ENCODE assay signal across 8 mouse cellular contexts in genomic region chrX:94541918-94542355, GRCm38 (mm10). TPM values are rescaled to one million over a fixed set of nuclear protein-coding genes. Genes with fewer than 3 reads are reported as not detected.
DNase-seq lines count a peak whose midpoint lies in the region; ATAC-seq and TF ChIP-seq lines count a peak whose summit lies in the region.

TSS of gene Maged1 (minus strand) at chrX:94542143.

- intact Hi-C loops in heart, postnatal 36 days (cut with DNase I), result loop anchor here (2.0 to 5.0 kb wide), 3 partner anchors 60 to 251 kb away; partner anchors contain the start of genes Apoo and Fam90a1b

- peak; percentile 97 for DNase-seq in MEL-GATA-1-ER (ENCODE audit: extremely low read depth, low read depth)
- DNase-seq in cerebellum, adult 11-12 months, result peak; percentile 98
- DNase-seq in forebrain, postnatal 0 days, result peak; percentile 96
- DNase-seq in heart, postnatal 36 days, result peak; percentile 82 to 85
- peak; percentile 84 to 95 for DNase-seq in layer of hippocampus, adult 2 months (ENCODE audit: low spot score in 2 of 2)
- DNase-seq in lung, adult 2 months, result peak; percentile 75
- peak; percentile 79 for DNase-seq in ovary, postnatal 10 days (ENCODE audit: low spot score)
- DNase-seq in thymus, postnatal 25 days, result peak; percentile 53

- H3K9ac ChIP-seq in forebrain, postnatal 0 days, result peak within 1 kb of the TSS; percentile 85

- peak; percentile 87 for ATAC-seq in forebrain, postnatal 0 days

- H3K4me2 ChIP-seq in forebrain, postnatal 0 days (ENCODE audit: low read depth), result peak within 1 kb of the TSS; percentile 54

- peak within 1 kb of the TSS; percentile 92 for H3K27ac ChIP-seq in forebrain, postnatal 0 days (ENCODE audit: low read depth, low read length)
- H3K27ac ChIP-seq in layer of hippocampus, adult 2 months, result peak within 1 kb of the TSS; percentile 93

- peaks cover 19% of the 10 kb centered on the region for H3K36me3 ChIP-seq in forebrain, postnatal 0 days (ENCODE audit: insufficient read depth)

- TF ChIP-seq CTCF in forebrain, postnatal 0 days (IDR thresholded peaks at IDR 0.05; ENCODE audit: low read depth), result no peak
- TF ChIP-seq CTCF in layer of hippocampus, adult 2 months (conservative IDR thresholded peaks at IDR 0.05), result no peak
- TF ChIP-seq CTCF in lung, adult 2 months (IDR thresholded peaks at IDR 0.05; ENCODE audit: insufficient read depth, low read length), result no peak

- peak within 1 kb of the TSS; percentile 57 for H3K4me3 ChIP-seq in forebrain, postnatal 0 days (ENCODE audit: low read depth, low read length)
- H3K4me3 ChIP-seq in layer of hippocampus, adult 2 months, result peak within 1 kb of the TSS; percentile 78
- peak within 1 kb of the TSS; percentile 92 for H3K4me3 ChIP-seq in lung, adult 2 months (replicated peaks; ENCODE audit: extremely low read depth, low read depth, low read length)

- no peaks in the 10 kb centered on the region for H3K9me3 ChIP-seq in forebrain, postnatal 0 days (ENCODE audit: low read length)

- no peaks in the 10 kb centered on the region for H3K27me3 ChIP-seq in forebrain, postnatal 0 days (ENCODE audit: insufficient read depth, low read length)

- H3K4me1 ChIP-seq in forebrain, postnatal 0 days (ENCODE audit: insufficient read depth), result no peaks in the 10 kb centered on the region
- no peaks in the 10 kb centered on the region for H3K4me1 ChIP-seq in lung, adult 2 months (ENCODE audit: control insufficient read depth, insufficient read depth, low read length)

- peak; percentile 74; the same call in 1 of the 2 replicates for TF ChIP-seq POLR2A in lung, adult 2 months (IDR thresholded peaks at IDR 0.05; ENCODE audit: borderline replicate concordance, extremely low read depth, low read depth, low read length)

- 33% methylated on average over 32 of the region's 32 CpGs for WGBS in forebrain, postnatal 0 days
- WGBS in lung, adult 2 months, result 30% methylated on average over 32 of the region's 32 CpGs

RNA-seq across cellular contexts. Expression of gene Maged1, which starts in this region (rescaled TPM):
- 933 and 1,158 TPM in 2 replicates for total RNA-seq in forebrain, postnatal 0 days (2014; rRNA removed)
- 829 and 838 TPM in 2 replicates for polyA plus RNA-seq in forebrain, postnatal 0 days (2015; fragmentation: Nextera tagmentation; extraction: Ambion mirVana)
- 10 to 100 TPM; 91.1 to 98.4 TPM for total RNA-seq in heart, postnatal 36 days (2021)
- 100 to 1,000 TPM; 531 to 547 TPM for total RNA-seq in layer of hippocampus, adult 2 months (2021)
- polyA plus RNA-seq in lung, adult 2 months (2012; rRNA removed), result 148 and 168 TPM in 2 replicates

Comparison
In these comparisons a context has a peak if more than half of its experiments do, and no peak if none do; other contexts are left out.
1. Peak in every context shown above with its lines: DNase-seq, ATAC-seq, H3K4me3 ChIP-seq and H3K27ac ChIP-seq.